Mouse (Mus musculus): Measurements from ENCODE around the gene Tekt3. TPM values are rescaled to one million over a fixed set of nuclear protein-coding genes. Genes with fewer than 3 reads are reported as not detected.

The Tekt3 gene
- polyA plus RNA-seq, 1 experiment: not detected

GRCm38 (mm10) chr11:63104026-63104425 lies 42.6 kb downstream of the Tekt3 start:
- Histone ChIP-seq H3K4me3 (ENCODE audit: insufficient read depth, poor library complexity, severe bottlenecking) (no peak overlapping the region), H3ac (ENCODE audit: control insufficient read depth, insufficient read length, low read depth) (no peak overlapping the region), H3K36me3 (ENCODE audit: control insufficient read depth, insufficient read depth) (no peaks in the 10 kb centered on the region), H3K27me3 (ENCODE audit: control insufficient read depth, insufficient read depth, insufficient read length) (no peaks in the 10 kb centered on the region), H3K79me2 (ENCODE audit: control insufficient read depth, insufficient read depth) (no peaks in the 10 kb centered on the region), H3K79me3 (ENCODE audit: low read depth) (no peaks in the 10 kb centered on the region)
- TF ChIP-seq FOSL1 (IDR thresholded peaks at IDR 0.05; ENCODE audit: insufficient read depth, low read length, poor library complexity, severe bottlenecking) (no peak), CTCF (IDR thresholded peaks at IDR 0.05; ENCODE audit: control insufficient read depth, insufficient read depth, insufficient read length) (no peak), MAX (IDR thresholded peaks at IDR 0.05) (no peak), MYOD1 (IDR thresholded peaks at IDR 0.05; ENCODE audit: control insufficient read depth, insufficient read length, low read depth) (no peak), MYOG (IDR thresholded peaks at IDR 0.05; ENCODE audit: control insufficient read depth, extremely low read depth, insufficient read length) (no peak), USF1 (IDR thresholded peaks at IDR 0.05; ENCODE audit: low read depth) (no peak), CEBPB (IDR thresholded peaks at IDR 0.05; ENCODE audit: low read depth) (no peak)

GRCm38 (mm10) chr11:63109230-63109775 lies 47.8 kb downstream of the Tekt3 start:
- Histone ChIP-seq H3K36me3 (ENCODE audit: control insufficient read depth, insufficient read depth) (no peaks in the 10 kb centered on the region), H3K79me2 (ENCODE audit: control insufficient read depth, insufficient read depth) (no peaks in the 10 kb centered on the region), H3K79me3 (ENCODE audit: low read depth) (no peaks in the 10 kb centered on the region), H3K27me3 (ENCODE audit: control insufficient read depth, insufficient read depth, insufficient read length) (no peaks in the 10 kb centered on the region), H3ac (ENCODE audit: control insufficient read depth, insufficient read length, low read depth) (no peak overlapping the region), H3K4me3 (ENCODE audit: insufficient read depth, poor library complexity, severe bottlenecking) (no peak overlapping the region)
- TF ChIP-seq USF1 (IDR thresholded peaks at IDR 0.05; ENCODE audit: low read depth): no peak
- TF ChIP-seq FOSL1 (IDR thresholded peaks at IDR 0.05; ENCODE audit: insufficient read depth, low read length, poor library complexity, severe bottlenecking): no peak
- TF ChIP-seq CTCF (IDR thresholded peaks at IDR 0.05; ENCODE audit: control insufficient read depth, insufficient read depth, insufficient read length): no peak
- TF ChIP-seq MAX (IDR thresholded peaks at IDR 0.05): no peak
- TF ChIP-seq MYOD1 (IDR thresholded peaks at IDR 0.05; ENCODE audit: control insufficient read depth, insufficient read length, low read depth): no peak
- no peak for TF ChIP-seq MYOG (IDR thresholded peaks at IDR 0.05; ENCODE audit: control insufficient read depth, extremely low read depth, insufficient read length)

- H3K27me3 ChIP-seq (ENCODE audit: control insufficient read depth, insufficient read depth, insufficient read length): no peaks in the 10 kb centered on the region
Measured at GRCm38 (mm10) chr11:63110329-63110728, 48.9 kb downstream of the Tekt3 start.

GRCm38 (mm10) chr11:63114807-63115641 lies 53.6 kb downstream of the Tekt3 start:
- H3K4me3 ChIP-seq (ENCODE audit: insufficient read depth, poor library complexity, severe bottlenecking): no peak overlapping the region
- no peaks in the 10 kb centered on the region for H3K27me3 ChIP-seq (ENCODE audit: control insufficient read depth, insufficient read depth, insufficient read length)
- H3K79me3 ChIP-seq (ENCODE audit: low read depth): no peaks in the 10 kb centered on the region
- H3K79me2 ChIP-seq (ENCODE audit: control insufficient read depth, insufficient read depth): no peaks in the 10 kb centered on the region
- no peaks in the 10 kb centered on the region for H3K36me3 ChIP-seq (ENCODE audit: control insufficient read depth, insufficient read depth)
- peak; percentile 100 for TF ChIP-seq CEBPB (IDR thresholded peaks at IDR 0.05; ENCODE audit: low read depth)
- no peak for TF ChIP-seq MAX (IDR thresholded peaks at IDR 0.05)
- peak; percentile 83 for TF ChIP-seq USF1 (IDR thresholded peaks at IDR 0.05; ENCODE audit: low read depth)
- no peak for TF ChIP-seq MYOG (IDR thresholded peaks at IDR 0.05; ENCODE audit: control insufficient read depth, extremely low read depth, insufficient read length)
- TF ChIP-seq MYOD1 (IDR thresholded peaks at IDR 0.05; ENCODE audit: control insufficient read depth, insufficient read length, low read depth): peak; percentile 72
- H3ac ChIP-seq (ENCODE audit: control insufficient read depth, insufficient read length, low read depth): no peak overlapping the region

More at GRCm38 (mm10) chr11:63110329-63110728, 48.9 kb downstream of the Tekt3 start:
- no peaks in the 10 kb centered on the region for H3K79me2 ChIP-seq (ENCODE audit: control insufficient read depth, insufficient read depth)
- H3K36me3 ChIP-seq (ENCODE audit: control insufficient read depth, insufficient read depth): no peaks in the 10 kb centered on the region
- TF ChIP-seq USF1 (IDR thresholded peaks at IDR 0.05; ENCODE audit: low read depth) (no peak), CEBPB (IDR thresholded peaks at IDR 0.05; ENCODE audit: low read depth) (no peak), MYOG (IDR thresholded peaks at IDR 0.05; ENCODE audit: control insufficient read depth, extremely low read depth, insufficient read length) (no peak), MYOD1 (IDR thresholded peaks at IDR 0.05; ENCODE audit: control insufficient read depth, insufficient read length, low read depth) (no peak), FOSL1 (IDR thresholded peaks at IDR 0.05; ENCODE audit: insufficient read depth, low read length, poor library complexity, severe bottlenecking) (no peak), CTCF (IDR thresholded peaks at IDR 0.05; ENCODE audit: control insufficient read depth, insufficient read depth, insufficient read length) (no peak), MAX (IDR thresholded peaks at IDR 0.05) (no peak)
- no peak overlapping the region for H3ac ChIP-seq (ENCODE audit: control insufficient read depth, insufficient read length, low read depth)
- H3K4me3 ChIP-seq (ENCODE audit: insufficient read depth, poor library complexity, severe bottlenecking): no peak overlapping the region
- H3K79me3 ChIP-seq (ENCODE audit: low read depth): no peaks in the 10 kb centered on the region

GRCm38 (mm10) chr11:63116652-63117051 lies 55.2 kb downstream of the Tekt3 start:
- Histone ChIP-seq H3K36me3 (ENCODE audit: control insufficient read depth, insufficient read depth) (no peaks in the 10 kb centered on the region), H3K79me2 (ENCODE audit: control insufficient read depth, insufficient read depth) (no peaks in the 10 kb centered on the region), H3K27me3 (ENCODE audit: control insufficient read depth, insufficient read depth, insufficient read length) (no peaks in the 10 kb centered on the region), H3K79me3 (ENCODE audit: low read depth) (no peaks in the 10 kb centered on the region), H3ac (ENCODE audit: control insufficient read depth, insufficient read length, low read depth) (no peak overlapping the region), H3K4me3 (ENCODE audit: insufficient read depth, poor library complexity, severe bottlenecking) (no peak overlapping the region)
- TF ChIP-seq USF1 (IDR thresholded peaks at IDR 0.05; ENCODE audit: low read depth) (no peak), MAX (IDR thresholded peaks at IDR 0.05) (no peak), MYOG (IDR thresholded peaks at IDR 0.05; ENCODE audit: control insufficient read depth, extremely low read depth, insufficient read length) (no peak), MYOD1 (IDR thresholded peaks at IDR 0.05; ENCODE audit: control insufficient read depth, insufficient read length, low read depth) (peak; percentile 15), CTCF (IDR thresholded peaks at IDR 0.05; ENCODE audit: control insufficient read depth, insufficient read depth, insufficient read length) (no peak), FOSL1 (IDR thresholded peaks at IDR 0.05; ENCODE audit: insufficient read depth, low read length, poor library complexity, severe bottlenecking) (no peak), CEBPB (IDR thresholded peaks at IDR 0.05; ENCODE audit: low read depth) (no peak)

All from C2C12 (cell line).